Mouse (Mus musculus) limb, embryonic 15.5 days (tissue): ENCODE measurements around the gene Ilf3. TPM values are rescaled to one million over a fixed set of nuclear protein-coding genes. Genes with fewer than 3 reads are reported as not detected.

Experiments
- ATAC-seq: fragments of 200-750 bp; cut with Nextera tagmentation; 2 replicates; pipeline ENCODE4 v1.8.0; 2017; ENCODE audit warnings: low read depth, moderate TSS enrichment; ENCODE audit not compliant: insufficient number of reproducible peaks, low FRiP score, low TSS enrichment
- H3K27ac ChIP-seq: fragments of 300-500 bp; sonication (generic); 2 replicates; pipeline ENCODE4 v1.5.1; 2015; ENCODE audit warnings: moderate library complexity, mild to moderate bottlenecking, inconsistent platforms
- H3K27me3 ChIP-seq: fragments of 300-500 bp; sonication (generic); 2 replicates; pipeline ENCODE4 v1.6.1; 2015; ENCODE audit warnings: inconsistent platforms
- H3K36me3 ChIP-seq: fragments of 300-500 bp; sonication (generic); 2 replicates; pipeline ENCODE4 v1.6.1; 2015; ENCODE audit warnings: inconsistent platforms
- H3K4me1 ChIP-seq: fragments of 300-500 bp; sonication (generic); 2 replicates; pipeline ENCODE4 v1.6.1; 2015; ENCODE audit warnings: inconsistent platforms
- H3K4me2 ChIP-seq: fragments of 300-500 bp; sonication (generic); 2 replicates; pipeline ENCODE4 v1.6.1; 2015; ENCODE audit warnings: mild to moderate bottlenecking, inconsistent platforms
- H3K4me3 ChIP-seq: fragments of 300-500 bp; sonication (generic); 2 replicates; pipeline ENCODE4 v1.5.1; 2015; ENCODE audit warnings: mild to moderate bottlenecking, inconsistent platforms
- H3K9ac ChIP-seq: fragments of 300-500 bp; sonication (generic); 2 replicates; pipeline ENCODE4 v1.6.1; 2015; ENCODE audit warnings: inconsistent platforms
- H3K9me3 ChIP-seq: fragments of 300-500 bp; sonication (generic); 2 replicates; pipeline ENCODE4 v1.6.1; 2016; ENCODE audit warnings: inconsistent platforms
- WGBS: fragments of 180-500 bp; shearing (Covaris S2); methylation state at CpG from one replicate; pipeline ENCODE4 v1.1.7; 2015; 5-methylcytosine and 5-hydroxymethylcytosine counted together
- polyA plus RNA-seq: library from polyadenylated mRNA; unstranded; fragments of >200 nt; fragmentation: Nextera tagmentation; extraction: Ambion mirVana; gene quantifications from 2 replicates; pipeline ENCODE4 v1.2.1, GENCODE M21; 2015

The Ilf3 gene
- polyA plus RNA-seq, 1 experiment from 2014 or later: 174 TPM

- Histone ChIP-seq H3K9me3 (no peaks in the 10 kb centered on the region), H3K27ac (no peak overlapping the region)
Observed at GRCm38 (mm10) chr9:21329041-21329440, 38.6 kb upstream of the Ilf3 start.

GRCm38 (mm10) chr9:21329699-21330289, 37.9 kb upstream of the Ilf3 start:
- H3K4me1 ChIP-seq: peaks cover 10% of the 10 kb centered on the region
- H3K27me3 ChIP-seq: no peaks in the 10 kb centered on the region
- H3K4me3 ChIP-seq: no peak overlapping the region
- no peaks in the 10 kb centered on the region for H3K9me3 ChIP-seq
- ATAC-seq: no peak
- no peak overlapping the region for H3K27ac ChIP-seq
- peaks cover 4% of the 10 kb centered on the region; the same call in 1 of the 2 replicates for H3K36me3 ChIP-seq
- H3K9ac ChIP-seq: no peak overlapping the region
- no peak overlapping the region for H3K4me2 ChIP-seq
- WGBS: 92% methylated on average over 10 of the region's 10 CpGs

More at GRCm38 (mm10) chr9:21329041-21329440, 38.6 kb upstream of the Ilf3 start:
- Histone ChIP-seq H3K27me3 (no peaks in the 10 kb centered on the region), H3K4me1 (peaks cover 12% of the 10 kb centered on the region), H3K4me3 (no peak overlapping the region), H3K36me3 (peaks cover 4% of the 10 kb centered on the region; the same call in 1 of the 2 replicates), H3K4me2 (no peak overlapping the region), H3K9ac (no peak overlapping the region)
- ATAC-seq: no peak
- WGBS: 62% methylated on average over 3 of the region's 5 CpGs

GRCm38 (mm10) chr9:21331365-21332140, 36.1 kb upstream of the Ilf3 start:
- H3K9ac ChIP-seq: no peak overlapping the region
- no peak overlapping the region for H3K4me2 ChIP-seq
- no peak overlapping the region for H3K27ac ChIP-seq
- H3K4me1 ChIP-seq: peaks cover 10% of the 10 kb centered on the region
- H3K9me3 ChIP-seq: no peaks in the 10 kb centered on the region
- no peak overlapping the region for H3K4me3 ChIP-seq
- H3K36me3 ChIP-seq: peaks cover 1% of the 10 kb centered on the region; the same call in 1 of the 2 replicates
- ATAC-seq: no peak
- H3K27me3 ChIP-seq: no peaks in the 10 kb centered on the region
- 90% methylated on average over 12 of the region's 12 CpGs for WGBS

- 27% methylated on average over 9 of the region's 9 CpGs for WGBS
Observed at GRCm38 (mm10) chr9:21332161-21333061, 35.3 kb upstream of the Ilf3 start.

GRCm38 (mm10) chr9:21333523-21333922, 34.1 kb upstream of the Ilf3 start:
- no peaks in the 10 kb centered on the region for H3K27me3 ChIP-seq
- no peaks in the 10 kb centered on the region for H3K9me3 ChIP-seq
- no peaks in the 10 kb centered on the region for H3K36me3 ChIP-seq
- 82% methylated on average over 1 of the region's 1 CpGs for WGBS
- H3K4me3 ChIP-seq: no peak overlapping the region
- peaks cover 16% of the 10 kb centered on the region for H3K4me1 ChIP-seq
- H3K4me2 ChIP-seq: no peak overlapping the region
- H3K27ac ChIP-seq: no peak overlapping the region
- H3K9ac ChIP-seq: no peak overlapping the region
- ATAC-seq: no peak

More at GRCm38 (mm10) chr9:21332161-21333061, 35.3 kb upstream of the Ilf3 start:
- no peak for ATAC-seq
- Histone ChIP-seq H3K36me3 (no peaks in the 10 kb centered on the region), H3K9me3 (no peaks in the 10 kb centered on the region), H3K27me3 (no peaks in the 10 kb centered on the region), H3K4me3 (no peak overlapping the region), H3K9ac (no peak overlapping the region), H3K4me1 (peaks cover 11% of the 10 kb centered on the region), H3K27ac (0 out of 2 replicates have a peak overlapping the region, but pooled peaks have one; percentile 9), H3K4me2 (no peak overlapping the region)

- no peaks in the 10 kb centered on the region for H3K36me3 ChIP-seq
- ATAC-seq: no peak
- H3K27me3 ChIP-seq: no peaks in the 10 kb centered on the region
- no peak overlapping the region for H3K9ac ChIP-seq
- H3K4me3 ChIP-seq: no peak overlapping the region
- no peak overlapping the region for H3K4me2 ChIP-seq
- no peak overlapping the region for H3K27ac ChIP-seq
- no peaks in the 10 kb centered on the region for H3K9me3 ChIP-seq
- H3K4me1 ChIP-seq: peaks cover 16% of the 10 kb centered on the region
Observed at GRCm38 (mm10) chr9:21334747-21335146, 32.9 kb upstream of the Ilf3 start.

- Histone ChIP-seq H3K4me3 (no peak overlapping the region), H3K9ac (no peak overlapping the region), H3K4me1 (peaks cover 16% of the 10 kb centered on the region), H3K9me3 (no peaks in the 10 kb centered on the region), H3K27me3 (no peaks in the 10 kb centered on the region), H3K27ac (no peak overlapping the region), H3K4me2 (no peak overlapping the region), H3K36me3 (peaks cover 3% of the 10 kb centered on the region)
- 84% methylated on average over 4 of the region's 4 CpGs for WGBS
- ATAC-seq: no peak
Observed at GRCm38 (mm10) chr9:21335391-21335790, 32.3 kb upstream of the Ilf3 start.

- H3K36me3 ChIP-seq: peaks cover 11% of the 10 kb centered on the region
- 80% methylated on average over 8 of the region's 8 CpGs for WGBS
- H3K27ac ChIP-seq: no peak overlapping the region
- no peak overlapping the region for H3K9ac ChIP-seq
- no peak for ATAC-seq
- H3K27me3 ChIP-seq: no peaks in the 10 kb centered on the region
- peaks cover 16% of the 10 kb centered on the region for H3K4me1 ChIP-seq
- H3K9me3 ChIP-seq: no peaks in the 10 kb centered on the region
- no peak overlapping the region for H3K4me2 ChIP-seq
- H3K4me3 ChIP-seq: no peak overlapping the region
Observed at GRCm38 (mm10) chr9:21336491-21336890, 31.2 kb upstream of the Ilf3 start.

GRCm38 (mm10) chr9:21337652-21338051, 30.0 kb upstream of the Ilf3 start:
- 16% methylated on average over 19 of the region's 20 CpGs for WGBS
- Histone ChIP-seq H3K36me3 (peaks cover 22% of the 10 kb centered on the region), H3K9me3 (no peaks in the 10 kb centered on the region), H3K27ac (0 out of 2 replicates have a peak overlapping the region, but pooled peaks have one; percentile 22), H3K4me2 (peak overlapping the region; percentile 34), H3K4me3 (peak overlapping the region; percentile 32), H3K4me1 (peaks cover 11% of the 10 kb centered on the region), H3K27me3 (no peaks in the 10 kb centered on the region), H3K9ac (0 out of 2 replicates have a peak overlapping the region, but pooled peaks have one; percentile 5)
- 0 out of 2 replicates have a peak, but pooled peaks have one; percentile 67 for ATAC-seq

- 84% methylated on average over 4 of the region's 4 CpGs for WGBS
- H3K36me3 ChIP-seq: peaks cover 50% of the 10 kb centered on the region
- no peak overlapping the region for H3K9ac ChIP-seq
- no peaks in the 10 kb centered on the region for H3K27me3 ChIP-seq
- H3K27ac ChIP-seq: no peak overlapping the region
- ATAC-seq: no peak
- H3K9me3 ChIP-seq: no peaks in the 10 kb centered on the region
- no peak overlapping the region for H3K4me3 ChIP-seq
- no peak overlapping the region for H3K4me2 ChIP-seq
- H3K4me1 ChIP-seq: peaks cover 7% of the 10 kb centered on the region
Observed at GRCm38 (mm10) chr9:21340411-21340810, 27.3 kb upstream of the Ilf3 start.

GRCm38 (mm10) chr9:21346627-21347365, 20.9 kb upstream of the Ilf3 start:
- H3K9me3 ChIP-seq: no peaks in the 10 kb centered on the region
- H3K27ac ChIP-seq: no peak overlapping the region
- no peak for ATAC-seq
- H3K36me3 ChIP-seq: peaks cover 90% of the 10 kb centered on the region
- no peaks in the 10 kb centered on the region for H3K4me1 ChIP-seq
- H3K27me3 ChIP-seq: no peaks in the 10 kb centered on the region
- H3K4me3 ChIP-seq: no peak overlapping the region
- H3K4me2 ChIP-seq: no peak overlapping the region
- no peak overlapping the region for H3K9ac ChIP-seq
- WGBS: 68% methylated on average over 16 of the region's 16 CpGs
